Mouse (Mus musculus): Measurements from ENCODE around the gene Arhgap15. TPM values are rescaled to one million over a fixed set of nuclear protein-coding genes. Genes with fewer than 3 reads are reported as not detected.

Arhgap15 gene
- polyA plus RNA-seq, 1 experiment from 2014 or later = 0.88 TPM

GRCm38 (mm10) chr2:44419547-44420225 is 671.1 kb downstream of the Arhgap15 start:
- Histone ChIP-seq H3K9ac (replicated peaks; ENCODE audit: low read depth, low read length) (no peak overlapping the region), H3K4me3 (ENCODE audit: low read depth, low read length) (no peak overlapping the region), H3K36me3 (ENCODE audit: control insufficient read depth, insufficient read depth, low read length) (no peaks in the 10 kb centered on the region), H3K27me3 (ENCODE audit: control insufficient read depth, insufficient read depth, low read length) (no peaks in the 10 kb centered on the region), H3K9me3 (ENCODE audit: control insufficient read depth, low read depth, low read length) (no peaks in the 10 kb centered on the region), H3K4me1 (ENCODE audit: control insufficient read depth, insufficient read depth, low read length) (no peaks in the 10 kb centered on the region), H3K4me2 (replicated peaks; ENCODE audit: low read depth, low read length) (no peak overlapping the region), H3K27ac (ENCODE audit: low read length) (no peak overlapping the region)
- ATAC-seq (ENCODE audit: insufficient number of reproducible peaks, insufficient read depth, low FRiP score, low read depth) = no peak
- WGBS = 89% methylated on average over 4 of the region's 4 CpGs

- no peaks in the 10 kb centered on the region for H3K4me1 ChIP-seq (ENCODE audit: control insufficient read depth, insufficient read depth, low read length)
- no peak overlapping the region for H3K9ac ChIP-seq (replicated peaks; ENCODE audit: low read depth, low read length)
- H3K36me3 ChIP-seq (ENCODE audit: control insufficient read depth, insufficient read depth, low read length) = no peaks in the 10 kb centered on the region
- no peak overlapping the region for H3K4me3 ChIP-seq (ENCODE audit: low read depth, low read length)
- no peak for ATAC-seq (ENCODE audit: insufficient number of reproducible peaks, insufficient read depth, low FRiP score, low read depth)
- H3K27ac ChIP-seq (ENCODE audit: low read length) = no peak overlapping the region
- H3K9me3 ChIP-seq (ENCODE audit: control insufficient read depth, low read depth, low read length) = no peaks in the 10 kb centered on the region
- no peak overlapping the region for H3K4me2 ChIP-seq (replicated peaks; ENCODE audit: low read depth, low read length)
- no peaks in the 10 kb centered on the region for H3K27me3 ChIP-seq (ENCODE audit: control insufficient read depth, insufficient read depth, low read length)
- WGBS = 74% methylated on average over 9 of the region's 9 CpGs
Observed at GRCm38 (mm10) chr2:44430521-44430920, 681.9 kb downstream of the Arhgap15 start.

GRCm38 (mm10) chr2:44436652-44437051 is 688.0 kb downstream of the Arhgap15 start:
- H3K36me3 ChIP-seq (ENCODE audit: control insufficient read depth, insufficient read depth, low read length) = no peaks in the 10 kb centered on the region
- no peak overlapping the region for H3K4me3 ChIP-seq (ENCODE audit: low read depth, low read length)
- no peak overlapping the region for H3K9ac ChIP-seq (replicated peaks; ENCODE audit: low read depth, low read length)
- ATAC-seq (ENCODE audit: insufficient number of reproducible peaks, insufficient read depth, low FRiP score, low read depth) = no peak
- no peak overlapping the region for H3K27ac ChIP-seq (ENCODE audit: low read length)
- H3K4me2 ChIP-seq (replicated peaks; ENCODE audit: low read depth, low read length) = no peak overlapping the region
- H3K9me3 ChIP-seq (ENCODE audit: control insufficient read depth, low read depth, low read length) = no peaks in the 10 kb centered on the region
- no peaks in the 10 kb centered on the region for H3K27me3 ChIP-seq (ENCODE audit: control insufficient read depth, insufficient read depth, low read length)
- H3K4me1 ChIP-seq (ENCODE audit: control insufficient read depth, insufficient read depth, low read length) = 0 out of 2 replicates have a peak, but pooled peaks cover 2% of the 10 kb centered on the region
- 49% methylated on average over 5 of the region's 5 CpGs for WGBS

GRCm38 (mm10) chr2:44437496-44438057 is 689.0 kb downstream of the Arhgap15 start:
- Histone ChIP-seq H3K9me3 (ENCODE audit: control insufficient read depth, low read depth, low read length) (peaks cover 7% of the 10 kb centered on the region; the same call in 1 of the 2 replicates), H3K4me1 (ENCODE audit: control insufficient read depth, insufficient read depth, low read length) (0 out of 2 replicates have a peak, but pooled peaks cover 2% of the 10 kb centered on the region), H3K27ac (ENCODE audit: low read length) (no peak overlapping the region), H3K27me3 (ENCODE audit: control insufficient read depth, insufficient read depth, low read length) (no peaks in the 10 kb centered on the region), H3K9ac (replicated peaks; ENCODE audit: low read depth, low read length) (no peak overlapping the region), H3K4me2 (replicated peaks; ENCODE audit: low read depth, low read length) (no peak overlapping the region), H3K4me3 (ENCODE audit: low read depth, low read length) (no peak overlapping the region), H3K36me3 (ENCODE audit: control insufficient read depth, insufficient read depth, low read length) (no peaks in the 10 kb centered on the region)
- no peak for ATAC-seq (ENCODE audit: insufficient number of reproducible peaks, insufficient read depth, low FRiP score, low read depth)
- 74% methylated on average over 8 of the region's 8 CpGs for WGBS

- no peak overlapping the region for H3K27ac ChIP-seq (ENCODE audit: low read length)
- H3K4me3 ChIP-seq (ENCODE audit: low read depth, low read length) = no peak overlapping the region
- no peak overlapping the region for H3K9ac ChIP-seq (replicated peaks; ENCODE audit: low read depth, low read length)
- H3K4me2 ChIP-seq (replicated peaks; ENCODE audit: low read depth, low read length) = no peak overlapping the region
- no peaks in the 10 kb centered on the region for H3K27me3 ChIP-seq (ENCODE audit: control insufficient read depth, insufficient read depth, low read length)
- H3K36me3 ChIP-seq (ENCODE audit: control insufficient read depth, insufficient read depth, low read length) = no peaks in the 10 kb centered on the region
- H3K9me3 ChIP-seq (ENCODE audit: control insufficient read depth, low read depth, low read length) = peaks cover 7% of the 10 kb centered on the region; the same call in 1 of the 2 replicates
- WGBS = 89% methylated on average over 1 of the region's 1 CpGs
- H3K4me1 ChIP-seq (ENCODE audit: control insufficient read depth, insufficient read depth, low read length) = 0 out of 2 replicates have a peak, but pooled peaks cover 2% of the 10 kb centered on the region
- no peak for ATAC-seq (ENCODE audit: insufficient number of reproducible peaks, insufficient read depth, low FRiP score, low read depth)
Observed at GRCm38 (mm10) chr2:44438070-44438469, 689.4 kb downstream of the Arhgap15 start.

- Histone ChIP-seq H3K9ac (replicated peaks; ENCODE audit: low read depth, low read length) (no peak overlapping the region), H3K27ac (ENCODE audit: low read length) (no peak overlapping the region), H3K9me3 (ENCODE audit: control insufficient read depth, low read depth, low read length) (peaks cover 7% of the 10 kb centered on the region; the same call in 1 of the 2 replicates), H3K27me3 (ENCODE audit: control insufficient read depth, insufficient read depth, low read length) (no peaks in the 10 kb centered on the region), H3K4me2 (replicated peaks; ENCODE audit: low read depth, low read length) (no peak overlapping the region), H3K36me3 (ENCODE audit: control insufficient read depth, insufficient read depth, low read length) (no peaks in the 10 kb centered on the region), H3K4me1 (ENCODE audit: control insufficient read depth, insufficient read depth, low read length) (no peaks in the 10 kb centered on the region), H3K4me3 (ENCODE audit: low read depth, low read length) (no peak overlapping the region)
- 45% methylated on average over 2 of the region's 2 CpGs for WGBS
- no peak for ATAC-seq (ENCODE audit: insufficient number of reproducible peaks, insufficient read depth, low FRiP score, low read depth)
Observed at GRCm38 (mm10) chr2:44444938-44445337, 696.3 kb downstream of the Arhgap15 start.

Other genes starting within 250 kb of the Arhgap15 start
- gene Kynu, start 193.5 kb upstream of the Arhgap15 start, polyA plus RNA-seq (2014; fragmentation: Nextera tagmentation; extraction: Ambion mirVana) = 0.26 and 1.1 TPM in 2 replicates